15 mouse cellular contexts compared by ENCODE assay signal in genomic region chr19:55800059-55800458, GRCm38 (mm10).
"Had no signal": no experiment of that assay in that cellular context is flagged by ENCODE, and none has a peak within 500 bp of the region (broad histone marks: within the 10 kb centered on the region; RNA-seq: fewer than 3 reads in every experiment).

No protein-coding gene starts in this region.

- H3K36me3 ChIP-seq: liver, embryonic 12.5 days; midbrain, embryonic 12.5 days; neural tube, embryonic 12.5 days; stomach, embryonic 15.5 days had no signal

- H3K27me3 ChIP-seq: liver, embryonic 12.5 days; midbrain, embryonic 12.5 days; neural tube, embryonic 12.5 days; stomach, embryonic 15.5 days had no signal

- H3K27ac ChIP-seq: liver, embryonic 12.5 days; liver, embryonic 14.5 days; midbrain, embryonic 10.5 days; midbrain, embryonic 12.5 days; neural tube, embryonic 12.5 days; stomach, embryonic 15.5 days; stomach, postnatal 0 days had no signal

- H3K9ac ChIP-seq: liver, embryonic 12.5 days; liver, embryonic 14.5 days; midbrain, embryonic 12.5 days; neural tube, embryonic 12.5 days; stomach, embryonic 15.5 days had no signal

- H3K4me2 ChIP-seq: liver, embryonic 12.5 days; midbrain, embryonic 12.5 days; neural tube, embryonic 12.5 days; stomach, embryonic 15.5 days had no signal

- DNase-seq: lung, adult 18-20 months; lung, postnatal 14 days; midbrain, embryonic 14.5 days; right cerebral cortex, postnatal 14 days; thymus, adult 2 months; thymus, postnatal 14 days; thymus, postnatal 36 days had no signal

- H3K9me3 ChIP-seq: liver, embryonic 12.5 days; midbrain, embryonic 10.5 days; midbrain, embryonic 12.5 days; neural tube, embryonic 12.5 days; stomach, embryonic 15.5 days had no signal

- ATAC-seq: liver, embryonic 12.5 days; midbrain, embryonic 16.5 days had no signal

- H3K4me3 ChIP-seq: liver, embryonic 12.5 days; midbrain, embryonic 10.5 days; midbrain, embryonic 12.5 days; neural tube, embryonic 12.5 days; stomach, embryonic 15.5 days had no signal

- H3K4me1 ChIP-seq: neural tube, embryonic 12.5 days had no signal
